Mouse (Mus musculus) myocyte (in vitro differentiated cells): Measurements from ENCODE around the gene Thbs2. TPM values are rescaled to one million over a fixed set of nuclear protein-coding genes. Genes with fewer than 3 reads are reported as not detected.

ENCODE experiments used
- H3K27me3 ChIP-seq: one replicate; pipeline ENCODE4 v1.6.1; 2011; ENCODE audit not compliant: control insufficient read depth, insufficient read depth, insufficient read length
- H3K36me3 ChIP-seq: one replicate; pipeline ENCODE4 v1.6.1; 2011; ENCODE audit not compliant: control insufficient read depth, insufficient read depth
- H3K4me2 ChIP-seq: one replicate; pipeline ENCODE4 v1.6.1; 2011; ENCODE audit warnings: low read depth, control low read depth
- H3K4me3 ChIP-seq: one replicate; pipeline ENCODE4 v1.5.1; 2011; ENCODE audit warnings: mild to moderate bottlenecking, control low read depth, moderate library complexity
- H3K79me2 ChIP-seq: one replicate; pipeline ENCODE4 v1.6.1; 2011; ENCODE audit not compliant: control insufficient read depth, insufficient read depth
- H3ac ChIP-seq: one replicate; pipeline ENCODE4 v1.6.1; 2011; ENCODE audit not compliant: control insufficient read depth, insufficient read length
- CEBPB ChIP-seq: IDR thresholded peaks from 2 replicates; pipeline ENCODE4 v1.6.1; 2011; ENCODE audit warnings: mild to moderate bottlenecking, moderate library complexity; ENCODE audit not compliant: poor library complexity, insufficient read depth, severe bottlenecking
- E2F4 ChIP-seq: IDR thresholded peaks from one replicate; pipeline ENCODE4 v1.6.1; 2011; ENCODE audit warnings: mild to moderate bottlenecking, control low read depth, moderate library complexity; ENCODE audit not compliant: insufficient read depth
- MAX ChIP-seq: IDR thresholded peaks from one replicate; pipeline ENCODE4 v1.6.1; 2011; ENCODE audit warnings: low read depth, mild to moderate bottlenecking, control low read depth
- MYOD1 ChIP-seq, 3 experiments: IDR thresholded peaks; one replicate each; pipeline ENCODE4 v1.6.1; 2011; ENCODE audit warnings: control low read depth in 2 of 3, low read depth in 2 of 3, mild to moderate bottlenecking in 2 of 3, moderate library complexity in 1 of 3; ENCODE audit not compliant: insufficient read length in 2 of 3, control insufficient read depth in 1 of 3
- MYOG ChIP-seq, 3 experiments: IDR thresholded peaks; one replicate each; pipeline ENCODE4 v1.6.1; 2011; ENCODE audit warnings: control low read depth in 2 of 3, low read depth in 2 of 3, mild to moderate bottlenecking in 2 of 3; ENCODE audit not compliant: insufficient read length in 2 of 3, control insufficient read depth in 1 of 3, insufficient read depth in 1 of 3
- POLR2A ChIP-seq: IDR thresholded peaks from one replicate; pipeline ENCODE4 v1.6.1; 2011; ENCODE audit warnings: low read depth, mild to moderate bottlenecking, control low read depth, moderate library complexity; ENCODE audit not compliant: insufficient read length
- POLR2AphosphoS2 ChIP-seq: IDR thresholded peaks from one replicate; pipeline ENCODE4 v1.6.1; 2011; ENCODE audit warnings: low read depth, control low read depth; ENCODE audit not compliant: insufficient read length
- REST ChIP-seq: IDR thresholded peaks from one replicate; pipeline ENCODE4 v1.6.1; 2011; ENCODE audit warnings: mild to moderate bottlenecking, control low read depth, moderate library complexity; ENCODE audit not compliant: insufficient read depth, insufficient read length
- SRF ChIP-seq: IDR thresholded peaks from one replicate; pipeline ENCODE4 v1.6.1; 2011; ENCODE audit warnings: low read depth; ENCODE audit not compliant: control insufficient read depth, insufficient read length
- TCF12 ChIP-seq: IDR thresholded peaks from one replicate; pipeline ENCODE4 v1.6.1; 2011; ENCODE audit warnings: mild to moderate bottlenecking, control low read depth; ENCODE audit not compliant: poor library complexity, insufficient read depth, severe bottlenecking
- TCF3 ChIP-seq: IDR thresholded peaks from one replicate; pipeline ENCODE4 v1.6.1; 2011; ENCODE audit warnings: low read depth, control low read depth; ENCODE audit not compliant: insufficient read length
- USF1 ChIP-seq: IDR thresholded peaks from one replicate; pipeline ENCODE4 v1.6.1; 2011; ENCODE audit warnings: low read depth, mild to moderate bottlenecking, control low read depth, moderate library complexity
- polyA plus RNA-seq: library from polyadenylated mRNA; unstranded; fragments of >200 nt; fragmentation: generic; extraction: Trizol; gene quantifications from one replicate; pipeline ENCODE4 v1.2.1, GENCODE M21; 2012; ENCODE audit warnings: missing spikeins

Gene Thbs2
- polyA plus RNA-seq, 1 experiment: 15.7 TPM

GRCm38 (mm10) chr17:14730629-14731028 is 36.6 kb upstream of the Thbs2 start:
- Histone ChIP-seq H3K4me3 (no peak overlapping the region), H3K4me2 (peak overlapping the region; percentile 5), H3K36me3 (no peaks in the 10 kb centered on the region), H3K79me2 (no peaks in the 10 kb centered on the region), H3K27me3 (no peaks in the 10 kb centered on the region), H3ac (no peak overlapping the region)
- TF ChIP-seq TCF12 (no peak), USF1 (peak; percentile 97)

GRCm38 (mm10) chr17:14727481-14727880 is 33.4 kb upstream of the Thbs2 start:
- Histone ChIP-seq H3K79me2 (no peaks in the 10 kb centered on the region), H3K4me3 (no peak overlapping the region), H3K27me3 (no peaks in the 10 kb centered on the region), H3K4me2 (no peak overlapping the region), H3ac (no peak overlapping the region), H3K36me3 (no peaks in the 10 kb centered on the region)
- TF ChIP-seq TCF3: no peak
- TF ChIP-seq MYOG (IDR thresholded peaks at IDR 0.05; ENCODE audit: control insufficient read depth in 1 of 3, insufficient read depth in 1 of 3, insufficient read length in 2 of 3, low read depth in 2 of 3): no peak
- no peak for TF ChIP-seq E2F4
- no peak for TF ChIP-seq POLR2A
- no peak for TF ChIP-seq REST
- no peak for TF ChIP-seq MYOD1 (IDR thresholded peaks at IDR 0.05; ENCODE audit: control insufficient read depth in 1 of 3, insufficient read length in 2 of 3, low read depth in 2 of 3)
- no peak for TF ChIP-seq CEBPB
- no peak for TF ChIP-seq USF1
- no peak for TF ChIP-seq MAX
- no peak for TF ChIP-seq TCF12

- Histone ChIP-seq H3K79me2 (no peaks in the 10 kb centered on the region), H3K27me3 (no peaks in the 10 kb centered on the region), H3ac (no peak overlapping the region), H3K36me3 (no peaks in the 10 kb centered on the region), H3K4me2 (no peak overlapping the region), H3K4me3 (no peak overlapping the region)
- no peak for TF ChIP-seq TCF3
- TF ChIP-seq MYOG (IDR thresholded peaks at IDR 0.05; ENCODE audit: control insufficient read depth in 1 of 3, insufficient read depth in 1 of 3, insufficient read length in 2 of 3, low read depth in 2 of 3): no peak
- TF ChIP-seq CEBPB: no peak
Measured at GRCm38 (mm10) chr17:14724786-14725185, 30.8 kb upstream of the Thbs2 start.

GRCm38 (mm10) chr17:14721325-14721724 is 27.3 kb upstream of the Thbs2 start:
- no peaks in the 10 kb centered on the region for H3K36me3 ChIP-seq
- peak overlapping the region; percentile 31 for H3K4me2 ChIP-seq
- no peak overlapping the region for H3ac ChIP-seq
- no peak for TF ChIP-seq POLR2AphosphoS2
- no peak for TF ChIP-seq TCF3
- no peak for TF ChIP-seq POLR2A
- no peak for TF ChIP-seq USF1
- peak in 1 of 3 experiments; percentile 23 for TF ChIP-seq MYOD1 (IDR thresholded peaks at IDR 0.05; ENCODE audit: control insufficient read depth in 1 of 3, insufficient read length in 2 of 3, low read depth in 2 of 3)
- peak in 1 of 3 experiments; percentile 35 for TF ChIP-seq MYOG (IDR thresholded peaks at IDR 0.05; ENCODE audit: control insufficient read depth in 1 of 3, insufficient read depth in 1 of 3, insufficient read length in 2 of 3, low read depth in 2 of 3)
- 0 out of 2 replicates have a peak, but pooled peaks have one; percentile 21 for TF ChIP-seq CEBPB
- no peak for TF ChIP-seq SRF
- TF ChIP-seq MAX: no peak
- no peak for TF ChIP-seq E2F4
- no peak for TF ChIP-seq REST
- no peaks in the 10 kb centered on the region for H3K79me2 ChIP-seq
- no peak overlapping the region for H3K4me3 ChIP-seq
- H3K27me3 ChIP-seq: no peaks in the 10 kb centered on the region

- Histone ChIP-seq H3ac (no peak overlapping the region), H3K79me2 (no peaks in the 10 kb centered on the region), H3K36me3 (no peaks in the 10 kb centered on the region), H3K4me2 (peak overlapping the region; percentile 31), H3K4me3 (no peak overlapping the region), H3K27me3 (no peaks in the 10 kb centered on the region)
- TF ChIP-seq SRF: no peak
- TF ChIP-seq POLR2A: no peak
- no peak for TF ChIP-seq POLR2AphosphoS2
- TF ChIP-seq MAX: no peak
- TF ChIP-seq REST: no peak
- no peak for TF ChIP-seq MYOG (IDR thresholded peaks at IDR 0.05; ENCODE audit: control insufficient read depth in 1 of 3, insufficient read depth in 1 of 3, insufficient read length in 2 of 3, low read depth in 2 of 3)
- no peak for TF ChIP-seq USF1
- no peak for TF ChIP-seq TCF3
- no peak for TF ChIP-seq E2F4
- no peak for TF ChIP-seq TCF12
- TF ChIP-seq MYOD1 (IDR thresholded peaks at IDR 0.05; ENCODE audit: control insufficient read depth in 1 of 3, insufficient read length in 2 of 3, low read depth in 2 of 3): no peak
- no peak for TF ChIP-seq CEBPB
Measured at GRCm38 (mm10) chr17:14720912-14721311, 26.9 kb upstream of the Thbs2 start.

- no peak overlapping the region for H3K4me2 ChIP-seq
Measured at GRCm38 (mm10) chr17:14720227-14720626, 26.2 kb upstream of the Thbs2 start.

More at GRCm38 (mm10) chr17:14720227-14720626, 26.2 kb upstream of the Thbs2 start:
- Histone ChIP-seq H3ac (no peak overlapping the region), H3K79me2 (no peaks in the 10 kb centered on the region), H3K36me3 (no peaks in the 10 kb centered on the region), H3K4me3 (no peak overlapping the region), H3K27me3 (no peaks in the 10 kb centered on the region)
- peak; percentile 8 for TF ChIP-seq TCF3
- peak; percentile 0 for TF ChIP-seq TCF12
- no peak for TF ChIP-seq REST
- peak in 2 of 3 experiments; percentile 75 to 85 for TF ChIP-seq MYOD1 (IDR thresholded peaks at IDR 0.05; ENCODE audit: control insufficient read depth in 1 of 3, insufficient read length in 2 of 3, low read depth in 2 of 3)
- no peak for TF ChIP-seq POLR2AphosphoS2
- TF ChIP-seq MYOG (IDR thresholded peaks at IDR 0.05; ENCODE audit: control insufficient read depth in 1 of 3, insufficient read depth in 1 of 3, insufficient read length in 2 of 3, low read depth in 2 of 3): peak in 2 of 3 experiments; percentile 19 to 20
- 0 out of 2 replicates have a peak, but pooled peaks have one; percentile 4 for TF ChIP-seq CEBPB
